Mouse (Mus musculus) C2C12 (cell line): ENCODE measurements around the gene Mpp6.

Source experiments
- CEBPB ChIP-seq: IDR thresholded peaks from one replicate; pipeline ENCODE4 v1.6.1; 2011; ENCODE audit warnings: low read depth, mild to moderate bottlenecking, control low read depth, moderate library complexity
- CTCF ChIP-seq: IDR thresholded peaks from one replicate; pipeline ENCODE4 v1.5.1; 2011; ENCODE audit not compliant: control insufficient read depth, insufficient read depth, insufficient read length
- MYOD1 ChIP-seq: IDR thresholded peaks from one replicate; pipeline ENCODE4 v1.6.1; 2011; ENCODE audit warnings: low read depth; ENCODE audit not compliant: control insufficient read depth, insufficient read length
- MYOG ChIP-seq: IDR thresholded peaks from one replicate; pipeline ENCODE4 v1.6.1; 2011; ENCODE audit not compliant: control insufficient read depth, insufficient read length; ENCODE audit errors: extremely low read depth
- USF1 ChIP-seq: IDR thresholded peaks from one replicate; pipeline ENCODE4 v1.6.1; 2011; ENCODE audit warnings: low read depth, mild to moderate bottlenecking, control low read depth, moderate library complexity

- no peak for TF ChIP-seq CEBPB
- no peak for TF ChIP-seq CTCF
- no peak for TF ChIP-seq MYOG
- no peak for TF ChIP-seq USF1
- TF ChIP-seq MYOD1, result no peak
Observed at GRCm38 (mm10) chr6:50111111-50111655, 1.1 kb downstream of the Mpp6 start.
